ENCODE assay signal across 14 mouse cellular contexts in the genomic region with DNA sequence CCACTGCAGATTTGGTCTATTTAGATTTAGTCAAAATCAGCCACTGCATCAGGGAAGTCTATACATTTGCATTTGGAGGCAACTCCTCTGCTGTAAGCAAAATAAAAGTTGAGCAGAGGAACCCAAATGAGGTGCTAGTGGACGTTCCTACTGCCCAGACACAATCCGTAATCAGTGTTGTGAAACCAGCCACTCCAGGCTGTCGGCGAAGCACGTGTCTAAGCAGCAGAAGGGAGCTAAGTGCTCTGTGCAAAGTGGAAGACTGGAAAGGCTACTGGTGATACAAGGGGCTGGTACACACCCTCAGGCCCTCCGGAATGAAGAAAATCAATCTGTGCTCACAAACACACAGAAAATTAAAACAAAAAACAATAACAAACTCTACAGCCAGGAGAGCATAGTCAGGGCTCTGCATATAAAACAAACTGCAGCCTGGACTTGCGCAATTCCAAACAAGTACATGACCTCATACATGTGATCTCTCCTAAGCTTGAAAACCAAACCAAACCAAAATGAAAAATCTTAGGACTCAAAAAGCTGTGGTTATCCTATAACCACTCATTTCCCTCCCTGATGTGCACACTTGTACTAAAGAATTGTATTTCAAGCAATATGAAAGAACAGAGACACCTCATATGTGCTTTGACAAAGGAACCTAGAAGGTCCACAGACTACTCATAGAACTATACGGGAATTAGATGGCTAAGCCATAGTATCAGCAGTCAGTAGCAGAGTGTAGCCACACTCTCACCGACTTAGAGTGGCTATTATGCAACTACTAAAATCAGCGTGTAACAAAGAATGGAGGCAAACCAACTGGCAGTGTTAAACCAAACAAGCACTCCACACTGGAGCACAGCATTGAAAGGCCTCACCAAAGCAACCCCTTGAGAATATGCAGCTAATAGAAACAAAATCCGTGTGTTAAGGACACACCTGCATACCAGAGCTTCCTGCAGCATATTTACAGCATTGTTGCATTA.
DNase-seq lines count a peak whose midpoint lies in the region; ATAC-seq lines count a peak whose summit lies in the region.
"Had no signal": no experiment of that assay in that cellular context is flagged by ENCODE, and none has a peak within 500 bp of the region (broad histone marks: within the 10 kb centered on the region; RNA-seq: fewer than 3 reads in every experiment).

No protein-coding gene starts in this region.

- ATAC-seq in liver, embryonic 12.5 days: peak; percentile 41; the same call in 1 of the 2 replicates
- ATAC-seq in liver, embryonic 11.5 days (replicated peaks; ENCODE audit: low FRiP score): no peak; the same call in 1 of the 2 replicates
- peak; percentile 62; the same call in 1 of the 2 replicates for ATAC-seq in lung, embryonic 15.5 days (ENCODE audit: borderline replicate concordance, extremely low read depth, low FRiP score, low TSS enrichment)
- ATAC-seq: forebrain, embryonic 13.5 days had no signal

- no peaks in the 10 kb centered on the region for H3K9me3 ChIP-seq in liver, embryonic 12.5 days (replicated peaks)
- no peaks in the 10 kb centered on the region for H3K9me3 ChIP-seq in liver, embryonic 11.5 days (ENCODE audit: control insufficient read depth, low read length)
- no peaks in the 10 kb centered on the region for H3K9me3 ChIP-seq in lung, embryonic 15.5 days
- H3K9me3 ChIP-seq: forebrain, embryonic 13.5 days; hindbrain, embryonic 13.5 days; limb, embryonic 12.5 days had no signal

- no peaks in the 10 kb centered on the region for H3K4me1 ChIP-seq in liver, embryonic 12.5 days
- H3K4me1 ChIP-seq in liver, embryonic 11.5 days (replicated peaks; ENCODE audit: control insufficient read depth, insufficient read depth, low read length): no peaks in the 10 kb centered on the region; the same call in 1 of the 2 replicates
- H3K4me1 ChIP-seq in lung, embryonic 15.5 days: peaks cover 10% of the 10 kb centered on the region
- H3K4me1 ChIP-seq: forebrain, embryonic 13.5 days; hindbrain, embryonic 13.5 days had no signal

- no peak overlapping the region for H3K4me2 ChIP-seq in liver, embryonic 12.5 days
- no peak overlapping the region for H3K4me2 ChIP-seq in liver, embryonic 11.5 days
- no peak overlapping the region for H3K4me2 ChIP-seq in lung, embryonic 15.5 days
- H3K4me2 ChIP-seq: forebrain, embryonic 13.5 days; hindbrain, embryonic 13.5 days; limb, embryonic 12.5 days had no signal

- no peak overlapping the region for H3K27ac ChIP-seq in liver, embryonic 12.5 days
- H3K27ac ChIP-seq in liver, embryonic 11.5 days (ENCODE audit: low read depth, low read length): no peak overlapping the region
- H3K27ac ChIP-seq in lung, embryonic 15.5 days: peak overlapping the region; percentile 35; the same call in 1 of the 2 replicates
- H3K27ac ChIP-seq: forebrain, embryonic 13.5 days; hindbrain, embryonic 13.5 days; kidney, postnatal 0 days; limb, embryonic 12.5 days had no signal

- no peaks in the 10 kb centered on the region for H3K36me3 ChIP-seq in liver, embryonic 12.5 days
- no peaks in the 10 kb centered on the region for H3K36me3 ChIP-seq in liver, embryonic 11.5 days (ENCODE audit: control insufficient read depth, insufficient read depth, low read length)
- H3K36me3 ChIP-seq in lung, embryonic 15.5 days: no peaks in the 10 kb centered on the region
- H3K36me3 ChIP-seq: hindbrain, embryonic 13.5 days; limb, embryonic 12.5 days had no signal

- 68% methylated on average over 11 of the region's 11 CpGs for whole genome bisulfite sequencing in liver, embryonic 12.5 days (ENCODE audit: insufficient replicate concordance)
- whole genome bisulfite sequencing in liver, embryonic 11.5 days: 78% methylated on average over 11 of the region's 11 CpGs
- 35% methylated on average over 11 of the region's 11 CpGs for WGBS in lung, embryonic 15.5 days

- no peaks in the 10 kb centered on the region for H3K27me3 ChIP-seq in liver, embryonic 12.5 days (replicated peaks)
- H3K27me3 ChIP-seq in liver, embryonic 11.5 days (replicated peaks; ENCODE audit: control insufficient read depth, insufficient read depth, low read length): no peaks in the 10 kb centered on the region
- H3K27me3 ChIP-seq in lung, embryonic 15.5 days: no peaks in the 10 kb centered on the region
- H3K27me3 ChIP-seq: forebrain, embryonic 13.5 days; hindbrain, embryonic 13.5 days; limb, embryonic 12.5 days had no signal

- no peak overlapping the region for H3K4me3 ChIP-seq in liver, embryonic 12.5 days
- H3K4me3 ChIP-seq in liver, embryonic 11.5 days (ENCODE audit: low read depth, low read length): no peak overlapping the region
- no peak overlapping the region for H3K4me3 ChIP-seq in lung, embryonic 15.5 days
- H3K4me3 ChIP-seq: forebrain, embryonic 13.5 days; hindbrain, embryonic 13.5 days; limb, embryonic 12.5 days had no signal

- peak; percentile 33 for DNase-seq in adrenal gland, postnatal 10 days
- DNase-seq in adrenal gland, adult 8-10 months: no peak
- DNase-seq in liver, embryonic 11.5 days (ENCODE audit: low spot score): no peak
- no peak for DNase-seq in right cerebral cortex, postnatal 36 days (ENCODE audit: low spot score in 2 of 2)
- DNase-seq in urinary bladder, adult 18-20 months (ENCODE audit: low spot score in 2 of 2): no peak
- DNase-seq in B cell, adult 2 months: no peak
- DNase-seq: cerebellum, adult 2 months; thymus, adult 2 months had no signal

- H3K9ac ChIP-seq in liver, embryonic 12.5 days: no peak overlapping the region
- no peak overlapping the region for H3K9ac ChIP-seq in liver, embryonic 11.5 days (ENCODE audit: low read depth, low read length)
- no peak overlapping the region for H3K9ac ChIP-seq in lung, embryonic 15.5 days
- H3K9ac ChIP-seq: forebrain, embryonic 13.5 days; hindbrain, embryonic 13.5 days; limb, embryonic 12.5 days had no signal
